Mouse (Mus musculus): ENCODE data around the gene Lsm6. TPM values are rescaled to one million over a fixed set of nuclear protein-coding genes. Genes with fewer than 3 reads are reported as not detected.

The Lsm6 gene
- polyA plus RNA-seq, 1 experiment from 2014 or later, result 219 TPM

Other genes starting within 250 kb of the Lsm6 start
- gene Zfp827, start 207.3 kb upstream of the Lsm6 start, polyA plus RNA-seq (2015; fragmentation: Nextera tagmentation; extraction: Ambion mirVana), result 9.6 and 10.3 TPM in 2 replicates

Data from embryonic facial prominence, embryonic 15.5 days (tissue).